8 mouse cellular contexts compared by ENCODE assay signal in genomic region chr8:110919341-110920031, GRCm38 (mm10). TPM values are rescaled to one million over a fixed set of nuclear protein-coding genes. Genes with fewer than 3 reads are reported as not detected.
DNase-seq lines count a peak whose midpoint lies in the region; ATAC-seq lines count a peak whose summit lies in the region.

St3gal2 (plus strand) TSS chr8:110919922.

- H3K4me3 ChIP-seq in hindbrain, embryonic 15.5 days, result peak within 1 kb of the TSS; percentile 91

- H3K36me3 ChIP-seq in hindbrain, embryonic 15.5 days, result no peaks in the 10 kb centered on the region

- H3K27ac ChIP-seq in hindbrain, embryonic 15.5 days (replicated peaks), result peak within 1 kb of the TSS; percentile 85

- H3K9me3 ChIP-seq in hindbrain, embryonic 15.5 days, result no peaks in the 10 kb centered on the region

- peak within 1 kb of the TSS; percentile 83 for H3K4me2 ChIP-seq in hindbrain, embryonic 15.5 days

- 1% methylated on average over 25 of the region's 36 CpGs for WGBS in hindbrain, embryonic 15.5 days

- ATAC-seq in hindbrain, embryonic 15.5 days (ENCODE audit: low FRiP score, low read depth), result peak; percentile 99

- H3K27me3 ChIP-seq in hindbrain, embryonic 15.5 days, result no peaks in the 10 kb centered on the region

- DNase-seq in WW6 (ENCODE audit: low read depth, low spot score), result peak; percentile 93
- peak; percentile 68 to 80 for DNase-seq in cerebellum, postnatal 4 days (ENCODE audit: low spot score in 2 of 2)
- peak; percentile 92 for DNase-seq in gastrocnemius, adult 18-20 months (ENCODE audit: low spot score)
- DNase-seq in left cerebral cortex, adult 11 months (ENCODE audit: low spot score), result peak; percentile 91
- DNase-seq in lung, postnatal 36 days, result peak; percentile 95
- peak; percentile 98 for DNase-seq in retina, postnatal 1 day
- peak; percentile 85 for DNase-seq in thymus, postnatal 4 days

- H3K9ac ChIP-seq in hindbrain, embryonic 15.5 days, result peak within 1 kb of the TSS; percentile 90

- H3K4me1 ChIP-seq in hindbrain, embryonic 15.5 days (replicated peaks), result peaks cover 26% of the 10 kb centered on the region

RNA-seq across cellular contexts. Expression of gene St3gal2, which starts in this region (rescaled TPM):
- total RNA-seq in gastrocnemius, adult 18-20 months (2021), result 10 to 100 TPM; 45.6 to 54.6 TPM
- polyA plus RNA-seq in hindbrain, embryonic 15.5 days (2015; fragmentation: Nextera tagmentation; extraction: Ambion mirVana), result 26.8 and 30.3 TPM in 2 replicates

Comparison
In these comparisons a context has a peak if more than half of its experiments do, and no peak if none do; other contexts are left out.
1. Peak in every context shown above with its lines: DNase-seq, ATAC-seq, H3K4me3 ChIP-seq and H3K27ac ChIP-seq.